Mouse (Mus musculus): ENCODE measurements around the gene Kremen1. TPM values are rescaled to one million over a fixed set of nuclear protein-coding genes. Genes with fewer than 3 reads are reported as not detected.

Kremen1 gene
- polyA plus RNA-seq, 2 experiments: 20.8 to 30.9 TPM

GRCm38 (mm10) chr11:5214483-5215040, 46.8 kb downstream of the Kremen1 start:
- DNase-seq (ENCODE audit: low spot score) (no peak), ATAC-seq (ENCODE audit: low FRiP score, low read depth) (no peak)
- 92% methylated on average over 6 of the region's 6 CpGs for WGBS
- no peak overlapping the region for H3K4me2 ChIP-seq (replicated peaks; ENCODE audit: low read depth, low read length, severe bottlenecking)
- no peaks in the 10 kb centered on the region for H3K27me3 ChIP-seq (ENCODE audit: control insufficient read depth, insufficient read depth, low read length)
- no peaks in the 10 kb centered on the region for H3K4me1 ChIP-seq (ENCODE audit: control insufficient read depth, insufficient read depth, low read length)
- no peak for TF ChIP-seq POLR2A (IDR thresholded peaks at IDR 0.05; ENCODE audit: borderline replicate concordance, extremely low read depth, insufficient read depth, insufficient read length)
- no peak overlapping the region for H3K27ac ChIP-seq (replicated peaks; ENCODE audit: low read depth, low read length)
- peaks cover 14% of the 10 kb centered on the region for H3K36me3 ChIP-seq (ENCODE audit: control insufficient read depth, insufficient read depth, low read length)
- no peak overlapping the region for H3K4me3 ChIP-seq (replicated peaks; ENCODE audit: low read length)
- H3K9ac ChIP-seq (ENCODE audit: low read depth, low read length, severe bottlenecking): no peak overlapping the region
- no peaks in the 10 kb centered on the region for H3K9me3 ChIP-seq (ENCODE audit: control insufficient read depth, low read length)

DNA sequence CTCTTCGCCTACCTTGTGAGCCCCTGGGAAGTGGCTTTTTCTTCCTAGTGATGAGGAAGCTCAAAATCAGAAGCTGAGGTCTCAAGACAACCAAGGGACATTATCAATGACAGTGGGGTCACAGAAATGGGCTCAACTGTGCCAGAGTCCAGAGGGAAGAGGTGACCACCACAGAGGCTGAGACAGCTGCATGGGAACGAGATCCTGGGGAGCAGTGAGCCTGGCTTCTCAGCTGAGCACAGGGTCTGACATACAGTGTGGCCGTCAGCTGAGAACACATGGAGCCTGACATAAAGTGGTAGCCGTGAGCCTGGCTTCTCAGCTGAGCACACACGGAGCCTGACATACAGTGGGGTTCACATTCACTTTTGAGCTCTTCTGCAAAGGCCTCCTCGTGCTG, 58.3 kb downstream of the Kremen1 start:
- no peak; the same call in 1 of the 2 replicates for ATAC-seq (ENCODE audit: low FRiP score, low read depth)
- WGBS: 82% methylated on average over 6 of the region's 6 CpGs
- TF ChIP-seq POLR2A (IDR thresholded peaks at IDR 0.05; ENCODE audit: borderline replicate concordance, extremely low read depth, insufficient read depth, insufficient read length): no peak

GRCm38 (mm10) chr11:5201799-5202680, 59.3 kb downstream of the Kremen1 start:
- H3K9me3 ChIP-seq (ENCODE audit: control insufficient read depth, low read length): no peaks in the 10 kb centered on the region
- TF ChIP-seq POLR2A (IDR thresholded peaks at IDR 0.05; ENCODE audit: borderline replicate concordance, extremely low read depth, insufficient read depth, insufficient read length): no peak
- H3K27me3 ChIP-seq (ENCODE audit: control insufficient read depth, insufficient read depth, low read length): no peaks in the 10 kb centered on the region
- no peak overlapping the region for H3K4me2 ChIP-seq (replicated peaks; ENCODE audit: low read depth, low read length, severe bottlenecking)
- no peak overlapping the region for H3K9ac ChIP-seq (ENCODE audit: low read depth, low read length, severe bottlenecking)
- no peak overlapping the region for H3K4me3 ChIP-seq (replicated peaks; ENCODE audit: low read length)
- ATAC-seq (ENCODE audit: low FRiP score, low read depth): peak; percentile 69; the same call in 1 of the 2 replicates
- no peak for DNase-seq (ENCODE audit: low spot score)
- no peaks in the 10 kb centered on the region for H3K4me1 ChIP-seq (ENCODE audit: control insufficient read depth, insufficient read depth, low read length)
- H3K36me3 ChIP-seq (ENCODE audit: control insufficient read depth, insufficient read depth, low read length): peaks cover 47% of the 10 kb centered on the region
- no peak overlapping the region; the same call in 1 of the 2 replicates for H3K27ac ChIP-seq (replicated peaks; ENCODE audit: low read depth, low read length)
- 90% methylated on average over 20 of the region's 20 CpGs for WGBS

More for the DNA sequence above, 58.3 kb downstream of the Kremen1 start:
- no peak for DNase-seq (ENCODE audit: low spot score)
- Histone ChIP-seq H3K27me3 (ENCODE audit: control insufficient read depth, insufficient read depth, low read length) (no peaks in the 10 kb centered on the region), H3K27ac (replicated peaks; ENCODE audit: low read depth, low read length) (no peak overlapping the region), H3K36me3 (ENCODE audit: control insufficient read depth, insufficient read depth, low read length) (peaks cover 54% of the 10 kb centered on the region), H3K4me2 (replicated peaks; ENCODE audit: low read depth, low read length, severe bottlenecking) (no peak overlapping the region), H3K4me3 (replicated peaks; ENCODE audit: low read length) (no peak overlapping the region), H3K9me3 (ENCODE audit: control insufficient read depth, low read length) (no peaks in the 10 kb centered on the region), H3K9ac (ENCODE audit: low read depth, low read length, severe bottlenecking) (no peak overlapping the region), H3K4me1 (ENCODE audit: control insufficient read depth, insufficient read depth, low read length) (no peaks in the 10 kb centered on the region)

GRCm38 (mm10) chr11:5199879-5200278, 61.5 kb downstream of the Kremen1 start:
- H3K4me1 ChIP-seq (ENCODE audit: control insufficient read depth, insufficient read depth, low read length): no peaks in the 10 kb centered on the region
- DNase-seq (ENCODE audit: low spot score) (no peak), ATAC-seq (ENCODE audit: low FRiP score, low read depth) (no peak)
- TF ChIP-seq POLR2A (IDR thresholded peaks at IDR 0.05; ENCODE audit: borderline replicate concordance, extremely low read depth, insufficient read depth, insufficient read length): no peak
- no peak overlapping the region for H3K4me2 ChIP-seq (replicated peaks; ENCODE audit: low read depth, low read length, severe bottlenecking)
- 93% methylated on average over 2 of the region's 2 CpGs for WGBS
- no peaks in the 10 kb centered on the region for H3K27me3 ChIP-seq (ENCODE audit: control insufficient read depth, insufficient read depth, low read length)
- H3K36me3 ChIP-seq (ENCODE audit: control insufficient read depth, insufficient read depth, low read length): peaks cover 45% of the 10 kb centered on the region
- no peak overlapping the region for H3K4me3 ChIP-seq (replicated peaks; ENCODE audit: low read length)
- no peaks in the 10 kb centered on the region for H3K9me3 ChIP-seq (ENCODE audit: control insufficient read depth, low read length)
- H3K9ac ChIP-seq (ENCODE audit: low read depth, low read length, severe bottlenecking): no peak overlapping the region
- H3K27ac ChIP-seq (replicated peaks; ENCODE audit: low read depth, low read length): no peak overlapping the region

GRCm38 (mm10) chr11:5197068-5197467, 64.3 kb downstream of the Kremen1 start:
- ATAC-seq (ENCODE audit: low FRiP score, low read depth) (no peak), DNase-seq (ENCODE audit: low spot score) (no peak)
- no peak overlapping the region for H3K4me3 ChIP-seq (replicated peaks; ENCODE audit: low read length)
- 90% methylated on average over 5 of the region's 5 CpGs for WGBS
- no peak overlapping the region for H3K4me2 ChIP-seq (replicated peaks; ENCODE audit: low read depth, low read length, severe bottlenecking)
- H3K27me3 ChIP-seq (ENCODE audit: control insufficient read depth, insufficient read depth, low read length): no peaks in the 10 kb centered on the region
- no peaks in the 10 kb centered on the region for H3K9me3 ChIP-seq (ENCODE audit: control insufficient read depth, low read length)
- H3K27ac ChIP-seq (replicated peaks; ENCODE audit: low read depth, low read length): no peak overlapping the region
- H3K36me3 ChIP-seq (ENCODE audit: control insufficient read depth, insufficient read depth, low read length): peaks cover 43% of the 10 kb centered on the region
- no peaks in the 10 kb centered on the region for H3K4me1 ChIP-seq (ENCODE audit: control insufficient read depth, insufficient read depth, low read length)
- TF ChIP-seq POLR2A (IDR thresholded peaks at IDR 0.05; ENCODE audit: borderline replicate concordance, extremely low read depth, insufficient read depth, insufficient read length): no peak
- H3K9ac ChIP-seq (ENCODE audit: low read depth, low read length, severe bottlenecking): no peak overlapping the region

Data from limb, embryonic 14.5 days (tissue).